Mouse (Mus musculus) liver, embryonic 13.5 days (tissue): ENCODE measurements around the gene Gapvd1. TPM values are rescaled to one million over a fixed set of nuclear protein-coding genes. Genes with fewer than 3 reads are reported as not detected.

Source experiments
- ATAC-seq: fragments of 200-750 bp; cut with Nextera tagmentation; 2 replicates; pipeline ENCODE4 v1.8.0; 2017; ENCODE audit warnings: low read depth, mild to moderate bottlenecking, moderate number of reproducible peaks, moderate library complexity
- DNase-seq: peaks from one replicate; pipeline ENCODE4 v3.0.0; 2022
- H3K27ac ChIP-seq: fragments of 300-500 bp; sonication (generic); 2 replicates; pipeline ENCODE4 v1.5.1; 2015; ENCODE audit warnings: moderate library complexity, mild to moderate bottlenecking, inconsistent platforms
- H3K27me3 ChIP-seq: fragments of 300-500 bp; sonication (generic); 2 replicates; pipeline ENCODE4 v1.6.1; 2015; ENCODE audit warnings: mild to moderate bottlenecking, inconsistent platforms
- H3K36me3 ChIP-seq: fragments of 300-500 bp; sonication (generic); 2 replicates; pipeline ENCODE4 v1.6.1; 2015; ENCODE audit warnings: mild to moderate bottlenecking, inconsistent platforms
- H3K4me1 ChIP-seq: fragments of 300-500 bp; sonication (generic); replicated peaks from 2 replicates; pipeline ENCODE4 v1.6.1; 2015; ENCODE audit warnings: inconsistent platforms
- H3K4me2 ChIP-seq: fragments of 300-500 bp; sonication (generic); 2 replicates; pipeline ENCODE4 v1.6.1; 2015; ENCODE audit warnings: inconsistent platforms, mild to moderate bottlenecking, moderate library complexity
- H3K4me3 ChIP-seq: fragments of 300-500 bp; sonication (generic); replicated peaks from 2 replicates; pipeline ENCODE4 v1.5.1; 2015; ENCODE audit warnings: mild to moderate bottlenecking, inconsistent platforms
- H3K9ac ChIP-seq: fragments of 300-500 bp; sonication (generic); 2 replicates; pipeline ENCODE4 v1.6.1; 2015; ENCODE audit warnings: mild to moderate bottlenecking, inconsistent platforms
- H3K9me3 ChIP-seq: fragments of 300-500 bp; sonication (generic); replicated peaks from 2 replicates; pipeline ENCODE4 v1.6.1; 2016; ENCODE audit warnings: inconsistent platforms
- WGBS: fragments of 180-500 bp; shearing (Covaris S2); methylation state at CpG from one replicate; pipeline ENCODE4 v1.1.7; 2015; ENCODE audit not compliant: insufficient replicate concordance; 5-methylcytosine and 5-hydroxymethylcytosine counted together
- polyA plus RNA-seq: library from polyadenylated mRNA; unstranded; fragments of >200 nt; fragmentation: Nextera tagmentation; extraction: Ambion mirVana; gene quantifications from 2 replicates; pipeline ENCODE4 v1.2.1, GENCODE M21; 2015

The Gapvd1 gene
- polyA plus RNA-seq, 1 experiment from 2014 or later, result 75.0 TPM

- Histone ChIP-seq H3K27ac (no peak overlapping the region), H3K4me1 (no peaks in the 10 kb centered on the region), H3K9me3 (no peaks in the 10 kb centered on the region), H3K27me3 (no peaks in the 10 kb centered on the region), H3K4me3 (no peak overlapping the region), H3K4me2 (no peak overlapping the region), H3K36me3 (peaks cover 93% of the 10 kb centered on the region), H3K9ac (no peak overlapping the region)
- 94% methylated on average over 10 of the region's 10 CpGs for WGBS
- ATAC-seq (no peak), DNase-seq (no peak)
Observed at GRCm38 (mm10) chr2:34692861-34693260, 62.2 kb downstream of the Gapvd1 start.

DNA sequence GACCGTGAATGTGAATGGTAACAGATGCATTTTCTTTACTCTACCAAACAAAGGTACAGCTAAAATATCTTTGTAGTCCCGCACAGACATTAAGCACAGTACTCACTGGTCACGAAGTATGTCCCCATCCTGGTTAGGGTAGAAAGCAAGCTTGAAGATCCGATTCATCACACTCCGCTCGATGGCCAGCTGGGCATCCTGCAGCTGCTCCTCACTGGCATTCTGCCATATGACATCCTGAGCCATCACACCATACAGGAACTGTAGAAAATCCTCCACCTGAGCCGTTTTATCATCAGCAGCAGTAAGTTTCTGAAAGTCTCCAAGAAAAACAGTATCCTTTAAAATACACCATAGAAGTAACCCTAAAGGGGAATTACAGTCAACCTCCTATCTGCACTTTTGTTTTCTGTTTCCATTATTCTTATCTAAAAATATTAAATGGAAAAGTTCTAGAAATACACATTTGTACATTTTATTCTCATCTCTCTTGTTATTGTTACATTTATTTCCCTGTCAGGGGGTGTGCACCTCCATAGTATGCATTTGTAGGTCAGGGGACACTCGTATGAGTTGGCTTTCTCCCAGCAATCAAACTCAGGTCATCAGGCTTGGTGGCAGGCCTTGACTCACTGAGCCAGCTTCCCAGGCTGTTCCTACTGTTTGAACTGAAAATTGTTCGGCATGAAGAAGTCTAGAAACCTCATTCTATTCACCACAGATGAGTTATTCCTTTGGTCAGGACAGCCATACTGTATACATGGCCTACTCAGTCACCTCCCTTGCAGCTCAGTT is 70.8 kb downstream of the Gapvd1 start:
- 91% methylated on average over 9 of the region's 9 CpGs for WGBS
- Histone ChIP-seq H3K27me3 (no peaks in the 10 kb centered on the region), H3K27ac (no peak overlapping the region), H3K4me2 (no peak overlapping the region), H3K4me1 (no peaks in the 10 kb centered on the region), H3K9ac (no peak overlapping the region), H3K36me3 (peaks cover 80% of the 10 kb centered on the region), H3K4me3 (no peak overlapping the region), H3K9me3 (no peaks in the 10 kb centered on the region)
- ATAC-seq, result no peak
- no peak for DNase-seq

GRCm38 (mm10) chr2:34677976-34678375 is 77.1 kb downstream of the Gapvd1 start:
- WGBS, result 87% methylated on average over 4 of the region's 4 CpGs
- DNase-seq (no peak), ATAC-seq (no peak)
- Histone ChIP-seq H3K36me3 (peaks cover 72% of the 10 kb centered on the region), H3K9me3 (no peaks in the 10 kb centered on the region), H3K4me2 (no peak overlapping the region), H3K4me3 (no peak overlapping the region), H3K27me3 (no peaks in the 10 kb centered on the region), H3K4me1 (no peaks in the 10 kb centered on the region), H3K9ac (no peak overlapping the region), H3K27ac (no peak overlapping the region)

DNA sequence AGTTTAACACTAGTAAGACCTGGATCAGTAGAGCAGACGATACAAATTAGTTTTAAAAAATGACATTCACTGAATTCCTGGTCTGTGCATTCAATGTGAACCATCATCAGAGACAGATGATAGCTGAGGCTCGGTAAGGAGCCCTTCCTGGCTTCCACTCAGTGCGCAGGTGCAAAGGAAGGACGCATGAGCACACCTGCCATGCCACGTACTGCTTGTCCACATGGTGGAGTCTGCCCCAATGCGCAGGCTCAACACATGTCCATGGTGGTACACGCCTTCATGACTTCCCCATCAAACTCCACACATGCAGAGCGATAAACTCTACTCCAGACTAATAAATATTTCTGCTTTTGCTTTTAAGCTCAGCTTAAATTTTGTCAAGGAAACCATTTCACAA is 78.0 kb downstream of the Gapvd1 start:
- Histone ChIP-seq H3K27me3 (no peaks in the 10 kb centered on the region), H3K9me3 (no peaks in the 10 kb centered on the region), H3K27ac (no peak overlapping the region), H3K4me3 (no peak overlapping the region), H3K36me3 (peaks cover 63% of the 10 kb centered on the region), H3K9ac (no peak overlapping the region), H3K4me2 (no peak overlapping the region), H3K4me1 (peaks cover under 1% of the 10 kb centered on the region; the same call in 1 of the 2 replicates)
- ATAC-seq, result no peak
- DNase-seq, result no peak
- WGBS, result 90% methylated on average over 8 of the region's 8 CpGs

- Histone ChIP-seq H3K9me3 (no peaks in the 10 kb centered on the region), H3K27ac (no peak overlapping the region), H3K9ac (no peak overlapping the region), H3K4me3 (no peak overlapping the region), H3K27me3 (peaks cover 7% of the 10 kb centered on the region; the same call in 1 of the 2 replicates), H3K4me1 (peaks cover 18% of the 10 kb centered on the region), H3K4me2 (no peak overlapping the region), H3K36me3 (peaks cover 48% of the 10 kb centered on the region)
- no peak for DNase-seq
- WGBS, result 83% methylated on average over 11 of the region's 11 CpGs
- no peak for ATAC-seq
Observed at GRCm38 (mm10) chr2:34673846-34674245, 81.2 kb downstream of the Gapvd1 start.

DNA sequence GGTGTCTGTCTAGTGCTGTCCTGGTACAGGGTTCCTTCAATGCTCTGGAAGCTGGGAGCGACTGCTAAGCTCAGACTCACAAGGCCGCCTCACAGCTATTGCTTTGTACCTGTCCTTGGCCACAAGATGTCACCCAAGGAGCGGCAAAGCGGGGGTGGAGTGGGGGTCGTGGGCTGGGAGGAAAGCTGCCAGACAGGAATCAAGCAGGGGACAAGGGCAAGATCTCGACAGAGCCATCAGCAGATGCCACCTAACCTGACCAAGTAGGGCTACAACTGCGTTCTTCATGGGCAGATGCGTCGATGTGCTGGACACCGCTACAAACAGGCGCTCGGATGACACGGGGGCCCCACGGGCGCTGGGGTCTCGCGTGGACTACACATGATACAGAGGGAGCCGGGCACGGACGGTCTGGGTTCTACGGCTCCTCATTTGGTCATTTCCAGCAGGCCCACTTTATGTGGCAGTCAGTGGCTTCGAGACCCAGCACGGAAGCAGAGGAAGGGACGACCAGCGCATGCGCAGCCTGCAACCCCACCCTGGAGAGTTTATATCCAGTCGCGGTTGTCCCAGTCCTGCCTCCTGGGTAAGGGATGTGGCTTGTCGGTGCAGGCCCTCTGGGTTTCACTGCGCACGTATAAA is 83.5 kb downstream of the Gapvd1 start:
- H3K27ac ChIP-seq, result no peak overlapping the region

DNA sequence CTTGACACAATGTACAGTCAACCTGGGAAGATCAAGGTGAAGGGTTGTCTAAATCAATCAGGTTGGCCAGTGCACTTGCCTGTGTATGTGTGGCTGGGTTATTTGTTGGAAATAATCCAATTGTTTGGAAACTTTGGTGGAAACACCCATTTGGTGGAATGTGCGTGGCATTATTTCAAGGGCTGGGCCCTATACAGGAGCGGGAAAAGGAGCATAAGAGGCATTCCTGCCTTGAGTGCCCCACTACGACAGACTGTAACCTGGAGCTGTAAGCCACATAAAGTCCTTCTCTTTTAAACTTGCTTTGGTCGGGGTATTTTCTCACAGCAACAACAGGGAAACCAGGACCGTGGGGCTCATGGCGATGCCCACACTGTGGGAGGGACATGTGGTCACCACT is 84.6 kb downstream of the Gapvd1 start:
- H3K27ac ChIP-seq, result no peak overlapping the region
- no peaks in the 10 kb centered on the region for H3K9me3 ChIP-seq
- ATAC-seq (no peak), DNase-seq (no peak)
- H3K4me1 ChIP-seq, result peaks cover 23% of the 10 kb centered on the region
- H3K9ac ChIP-seq, result no peak overlapping the region
- peaks cover 14% of the 10 kb centered on the region for H3K36me3 ChIP-seq
- 60% methylated on average over 6 of the region's 6 CpGs for WGBS
- H3K4me3 ChIP-seq, result no peak overlapping the region
- no peak overlapping the region for H3K4me2 ChIP-seq
- peaks cover 21% of the 10 kb centered on the region for H3K27me3 ChIP-seq

More for the DNA sequence above, 83.5 kb downstream of the Gapvd1 start:
- Histone ChIP-seq H3K4me2 (peak overlapping the region; percentile 83), H3K4me1 (peaks cover 23% of the 10 kb centered on the region), H3K27me3 (peaks cover 21% of the 10 kb centered on the region), H3K9ac (peak overlapping the region; percentile 68), H3K36me3 (peaks cover 24% of the 10 kb centered on the region), H3K9me3 (no peaks in the 10 kb centered on the region), H3K4me3 (peak overlapping the region; percentile 57)
- ATAC-seq (peak; percentile 62), DNase-seq (peak; percentile 51)
- WGBS, result 21% methylated on average over 31 of the region's 31 CpGs

- Histone ChIP-seq H3K36me3 (0 out of 2 replicates have a peak, but pooled peaks cover 5% of the 10 kb centered on the region), H3K4me3 (no peak overlapping the region), H3K9me3 (no peaks in the 10 kb centered on the region), H3K4me1 (peaks cover 23% of the 10 kb centered on the region), H3K27ac (no peak overlapping the region), H3K27me3 (peaks cover 21% of the 10 kb centered on the region), H3K9ac (no peak overlapping the region; the same call in 1 of the 2 replicates), H3K4me2 (no peak overlapping the region)
- DNase-seq (no peak), ATAC-seq (no peak)
- 49% methylated on average over 8 of the region's 8 CpGs for WGBS
Observed at GRCm38 (mm10) chr2:34669203-34669746, 85.8 kb downstream of the Gapvd1 start.

GRCm38 (mm10) chr2:34668440-34669191 is 86.4 kb downstream of the Gapvd1 start:
- WGBS, result 40% methylated on average over 17 of the region's 17 CpGs
- Histone ChIP-seq H3K4me1 (peaks cover 23% of the 10 kb centered on the region), H3K4me2 (no peak overlapping the region), H3K9me3 (no peaks in the 10 kb centered on the region), H3K27ac (no peak overlapping the region), H3K27me3 (peaks cover 21% of the 10 kb centered on the region), H3K36me3 (no peaks in the 10 kb centered on the region), H3K9ac (no peak overlapping the region; the same call in 1 of the 2 replicates), H3K4me3 (no peak overlapping the region)
- ATAC-seq (no peak), DNase-seq (no peak)

GRCm38 (mm10) chr2:34667820-34668219 is 87.2 kb downstream of the Gapvd1 start:
- ATAC-seq, result no peak
- DNase-seq, result no peak
- Histone ChIP-seq H3K9ac (no peak overlapping the region), H3K27me3 (peaks cover 21% of the 10 kb centered on the region), H3K4me1 (peaks cover 23% of the 10 kb centered on the region), H3K9me3 (no peaks in the 10 kb centered on the region), H3K4me2 (no peak overlapping the region), H3K4me3 (no peak overlapping the region), H3K27ac (no peak overlapping the region), H3K36me3 (no peaks in the 10 kb centered on the region)
- WGBS, result 51% methylated on average over 10 of the region's 10 CpGs

DNA sequence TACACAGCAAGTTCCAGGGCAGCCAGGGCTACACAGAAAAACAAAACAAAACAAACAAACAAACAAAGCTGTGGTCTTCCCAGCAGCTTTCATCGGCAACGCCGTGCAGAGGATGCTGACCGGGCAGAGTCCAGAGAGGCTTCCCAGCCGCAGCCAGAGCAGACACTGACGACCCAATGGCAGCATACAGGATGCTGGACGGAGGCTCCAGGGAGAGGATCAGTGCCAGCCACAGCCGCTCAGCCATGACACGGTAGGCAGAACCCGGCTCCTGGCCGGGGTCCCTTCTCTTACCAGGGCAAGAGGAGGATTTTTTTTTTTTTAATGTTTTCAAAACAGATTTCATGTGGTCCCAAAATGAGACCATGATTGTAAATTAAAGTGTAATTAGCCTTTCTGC is 107.6 kb downstream of the Gapvd1 start:
- WGBS, result 67% methylated on average over 11 of the region's 11 CpGs
- H3K9ac ChIP-seq, result no peak overlapping the region
- no peaks in the 10 kb centered on the region for H3K36me3 ChIP-seq
- no peak for ATAC-seq
- no peaks in the 10 kb centered on the region for H3K9me3 ChIP-seq
- H3K4me2 ChIP-seq, result no peak overlapping the region
- no peak for DNase-seq
- H3K4me3 ChIP-seq, result no peak overlapping the region
- no peaks in the 10 kb centered on the region for H3K27me3 ChIP-seq
- no peak overlapping the region for H3K27ac ChIP-seq
- H3K4me1 ChIP-seq, result peaks cover 25% of the 10 kb centered on the region
